Mouse (Mus musculus): ENCODE results near the gene Dapk3. TPM values are rescaled to one million over a fixed set of nuclear protein-coding genes. Genes with fewer than 3 reads are reported as not detected.

The Dapk3 gene
- polyA plus RNA-seq, 1 experiment from 2014 or later, result 52.7 TPM

Other genes starting within 250 kb of the Dapk3 start
- 6.0 and 8.4 TPM in 2 replicates for gene Gng7, start 168.1 kb upstream of the Dapk3 start, polyA plus RNA-seq (2016; fragmentation: Nextera tagmentation; extraction: Ambion mirVana)
- gene Diras1, start 157.3 kb upstream of the Dapk3 start, polyA plus RNA-seq (2016; fragmentation: Nextera tagmentation; extraction: Ambion mirVana), result 3.0 and 6.4 TPM in 2 replicates
- 17.4 and 26.6 TPM in 2 replicates for gene Slc39a3, start 145.6 kb upstream of the Dapk3 start, polyA plus RNA-seq (2016; fragmentation: Nextera tagmentation; extraction: Ambion mirVana)
- gene Sgta, start 122.8 kb upstream of the Dapk3 start, polyA plus RNA-seq (2016; fragmentation: Nextera tagmentation; extraction: Ambion mirVana), result 289 and 314 TPM in 2 replicates
- gene Thop1, start 113.0 kb upstream of the Dapk3 start, polyA plus RNA-seq (2016; fragmentation: Nextera tagmentation; extraction: Ambion mirVana), result 87.1 and 107 TPM in 2 replicates
- gene Creb3l3, start 84.1 kb upstream of the Dapk3 start, polyA plus RNA-seq (2016; fragmentation: Nextera tagmentation; extraction: Ambion mirVana), result 0.35 and 0.60 TPM in 2 replicates
- 215 TPM in 2 replicates for gene Map2k2, start 77.1 kb upstream of the Dapk3 start, polyA plus RNA-seq (2016; fragmentation: Nextera tagmentation; extraction: Ambion mirVana)
- 7.8 and 9.8 TPM in 2 replicates for gene Zbtb7a, start 47.8 kb upstream of the Dapk3 start, polyA plus RNA-seq (2016; fragmentation: Nextera tagmentation; extraction: Ambion mirVana)
- gene Pias4, start 15.1 kb upstream of the Dapk3 start, polyA plus RNA-seq (2016; fragmentation: Nextera tagmentation; extraction: Ambion mirVana), result 61.4 and 68.5 TPM in 2 replicates
- 528 and 571 TPM in 2 replicates for gene Eef2, start 6.4 kb upstream of the Dapk3 start, polyA plus RNA-seq (2016; fragmentation: Nextera tagmentation; extraction: Ambion mirVana)
- 0.09 TPM in 1 of 2 replicates, not detected in the other for gene 4930442H23Rik, start 844 bp downstream of the Dapk3 start, polyA plus RNA-seq (2016; fragmentation: Nextera tagmentation; extraction: Ambion mirVana)
- not detected in 2 replicates for gene Nmrk2, start 19.0 kb downstream of the Dapk3 start, polyA plus RNA-seq (2016; fragmentation: Nextera tagmentation; extraction: Ambion mirVana)
- gene Atcay, start 47.8 kb downstream of the Dapk3 start, polyA plus RNA-seq (2016; fragmentation: Nextera tagmentation; extraction: Ambion mirVana), result 8.7 and 17.1 TPM in 2 replicates
- 3.5 and 6.3 TPM in 2 replicates for gene Zfr2, start 50.1 kb downstream of the Dapk3 start, polyA plus RNA-seq (2016; fragmentation: Nextera tagmentation; extraction: Ambion mirVana)
- gene Matk, start 69.9 kb downstream of the Dapk3 start, polyA plus RNA-seq (2016; fragmentation: Nextera tagmentation; extraction: Ambion mirVana), result 3.7 and 4.2 TPM in 2 replicates
- gene Mrpl54, start 83.9 kb downstream of the Dapk3 start, polyA plus RNA-seq (2016; fragmentation: Nextera tagmentation; extraction: Ambion mirVana), result 229 and 258 TPM in 2 replicates
- 50.5 and 55.5 TPM in 2 replicates for gene Apba3, start 84.0 kb downstream of the Dapk3 start, polyA plus RNA-seq (2016; fragmentation: Nextera tagmentation; extraction: Ambion mirVana)
- 6.5 and 6.9 TPM in 2 replicates for gene Tjp3, start 108.6 kb downstream of the Dapk3 start, polyA plus RNA-seq (2016; fragmentation: Nextera tagmentation; extraction: Ambion mirVana)
- gene Pip5k1c, start 110.0 kb downstream of the Dapk3 start, polyA plus RNA-seq (2016; fragmentation: Nextera tagmentation; extraction: Ambion mirVana), result 55.0 and 60.8 TPM in 2 replicates
- gene Cactin, start 138.1 kb downstream of the Dapk3 start, polyA plus RNA-seq (2016; fragmentation: Nextera tagmentation; extraction: Ambion mirVana), result 53.5 and 53.6 TPM in 2 replicates
- 2.9 and 3.3 TPM in 2 replicates for gene Tbxa2r, start 145.7 kb downstream of the Dapk3 start, polyA plus RNA-seq (2016; fragmentation: Nextera tagmentation; extraction: Ambion mirVana)
- not detected in 2 replicates for gene Gipc3, start 160.3 kb downstream of the Dapk3 start, polyA plus RNA-seq (2016; fragmentation: Nextera tagmentation; extraction: Ambion mirVana)
- gene Hmg20b, start 167.5 kb downstream of the Dapk3 start, polyA plus RNA-seq (2016; fragmentation: Nextera tagmentation; extraction: Ambion mirVana), result 102 and 115 TPM in 2 replicates
- 9.3 and 10.6 TPM in 2 replicates for gene Mfsd12, start 174.5 kb downstream of the Dapk3 start, polyA plus RNA-seq (2016; fragmentation: Nextera tagmentation; extraction: Ambion mirVana)
- 0.38 and 0.39 TPM in 2 replicates for gene 4930404N11Rik, start 182.8 kb downstream of the Dapk3 start, polyA plus RNA-seq (2016; fragmentation: Nextera tagmentation; extraction: Ambion mirVana)
- 138 and 146 TPM in 2 replicates for gene Fzr1, start 195.5 kb downstream of the Dapk3 start, polyA plus RNA-seq (2016; fragmentation: Nextera tagmentation; extraction: Ambion mirVana)
- gene Dohh, start 201.4 kb downstream of the Dapk3 start, polyA plus RNA-seq (2016; fragmentation: Nextera tagmentation; extraction: Ambion mirVana), result 93.4 and 98.7 TPM in 2 replicates
- gene Gm48551, start 201.5 kb downstream of the Dapk3 start, polyA plus RNA-seq (2016; fragmentation: Nextera tagmentation; extraction: Ambion mirVana), result 2.9 and 3.4 TPM in 2 replicates
- 1.7 and 2.9 TPM in 2 replicates for gene Gm48552, start 206.0 kb downstream of the Dapk3 start, polyA plus RNA-seq (2016; fragmentation: Nextera tagmentation; extraction: Ambion mirVana)
- 1.7 and 2.3 TPM in 2 replicates for gene Smim24, start 210.0 kb downstream of the Dapk3 start, polyA plus RNA-seq (2016; fragmentation: Nextera tagmentation; extraction: Ambion mirVana)